Mouse (Mus musculus): ENCODE results near the gene Fut1. TPM values are rescaled to one million over a fixed set of nuclear protein-coding genes. Genes with fewer than 3 reads are reported as not detected.

Gene Fut1
- total RNA-seq, 2 experiments from 2014 or later = not detected

GRCm38 (mm10) chr7:45598960-45599879 lies 17.9 kb upstream of the Fut1 start:
- DNase-seq (ENCODE audit: low spot score in 2 of 2) = no peak

- no peak for DNase-seq (ENCODE audit: low spot score in 2 of 2)
Observed at GRCm38 (mm10) chr7:45605704-45606289, 11.3 kb upstream of the Fut1 start.

- no peak for DNase-seq (ENCODE audit: low spot score in 2 of 2)
Observed at GRCm38 (mm10) chr7:45609511-45609910, 7.6 kb upstream of the Fut1 start.

- DNase-seq (ENCODE audit: low spot score in 2 of 2) = no peak
Observed at GRCm38 (mm10) chr7:45616277-45616676, 812 bp upstream of the Fut1 start.

GRCm38 (mm10) chr7:45618316-45618715 lies 1.2 kb downstream of the Fut1 start:
- no peak for DNase-seq (ENCODE audit: low spot score in 2 of 2)

- no peak for DNase-seq (ENCODE audit: low spot score in 2 of 2)
Observed at GRCm38 (mm10) chr7:45619592-45619991, 2.5 kb downstream of the Fut1 start.

GRCm38 (mm10) chr7:45621443-45621842 lies 4.4 kb downstream of the Fut1 start, which contains the start of gene Izumo1:
Gene Izumo1, plus strand, starts transcription at chr7:45621811.
- DNase-seq (ENCODE audit: low spot score in 2 of 2) = no peak

GRCm38 (mm10) chr7:45623507-45623906 lies 6.4 kb downstream of the Fut1 start:
- DNase-seq (ENCODE audit: low spot score in 2 of 2) = no peak

- DNase-seq (ENCODE audit: low spot score in 2 of 2) = no peak
Observed at GRCm38 (mm10) chr7:45624718-45625117, 7.6 kb downstream of the Fut1 start.

- no peak for DNase-seq (ENCODE audit: low spot score in 2 of 2)
Observed at GRCm38 (mm10) chr7:45625481-45625880, 8.4 kb downstream of the Fut1 start.

GRCm38 (mm10) chr7:45626571-45627076 lies 9.5 kb downstream of the Fut1 start:
- no peak for DNase-seq (ENCODE audit: low spot score in 2 of 2)

- DNase-seq (ENCODE audit: low spot score in 2 of 2) = no peak
Observed at GRCm38 (mm10) chr7:45627261-45627660, 10.2 kb downstream of the Fut1 start, which contains the start of gene Rasip1. Gene Rasip1, plus strand, starts transcription at chr7:45627488.

GRCm38 (mm10) chr7:45628364-45629294 lies 11.5 kb downstream of the Fut1 start:
- peak; percentile 84 to 91 for DNase-seq (ENCODE audit: low spot score in 2 of 2)

- DNase-seq (ENCODE audit: low spot score in 2 of 2) = no peak
Observed at GRCm38 (mm10) chr7:45630064-45630907, 13.2 kb downstream of the Fut1 start.

GRCm38 (mm10) chr7:45632499-45632898 lies 15.4 kb downstream of the Fut1 start:
- no peak for DNase-seq (ENCODE audit: low spot score in 2 of 2)

GRCm38 (mm10) chr7:45634946-45635681 lies 18.0 kb downstream of the Fut1 start:
- no peak for DNase-seq (ENCODE audit: low spot score in 2 of 2)

GRCm38 (mm10) chr7:45635711-45636688 lies 18.9 kb downstream of the Fut1 start:
- no peak for DNase-seq (ENCODE audit: low spot score in 2 of 2)

- no peak for DNase-seq (ENCODE audit: low spot score in 2 of 2)
Observed at GRCm38 (mm10) chr7:45637710-45638109, 20.6 kb downstream of the Fut1 start.
